Mouse (Mus musculus): ENCODE data around the gene Xrcc5. TPM values are rescaled to one million over a fixed set of nuclear protein-coding genes. Genes with fewer than 3 reads are reported as not detected.

Gene Xrcc5
- polyA plus RNA-seq, 1 experiment from 2014 or later = 39.2 TPM

GRCm38 (mm10) chr1:72406505-72407079, 99.4 kb downstream of the Xrcc5 start:
- Histone ChIP-seq H3K27ac (no peak overlapping the region), H3K4me2 (replicated peaks) (no peak overlapping the region), H3K27me3 (replicated peaks) (no peaks in the 10 kb centered on the region), H3K9me3 (no peaks in the 10 kb centered on the region), H3K4me3 (replicated peaks) (no peak overlapping the region), H3K36me3 (no peaks in the 10 kb centered on the region), H3K9ac (no peak overlapping the region), H3K4me1 (replicated peaks) (no peaks in the 10 kb centered on the region)
- WGBS = 66% methylated on average over 14 of the region's 14 CpGs
- ATAC-seq = no peak

- Histone ChIP-seq H3K9me3 (no peaks in the 10 kb centered on the region), H3K27me3 (replicated peaks) (no peaks in the 10 kb centered on the region), H3K4me1 (replicated peaks) (peaks cover 3% of the 10 kb centered on the region; the same call in 1 of the 2 replicates), H3K27ac (no peak overlapping the region), H3K4me3 (replicated peaks) (no peak overlapping the region), H3K4me2 (replicated peaks) (no peak overlapping the region), H3K9ac (no peak overlapping the region), H3K36me3 (no peaks in the 10 kb centered on the region)
- WGBS = 79% methylated on average over 5 of the region's 5 CpGs
- ATAC-seq = no peak
Measured at GRCm38 (mm10) chr1:72409936-72410335, 102.7 kb downstream of the Xrcc5 start.

- WGBS = 90% methylated on average over 8 of the region's 8 CpGs
- no peak for ATAC-seq
- Histone ChIP-seq H3K27me3 (replicated peaks) (no peaks in the 10 kb centered on the region), H3K9me3 (no peaks in the 10 kb centered on the region), H3K27ac (no peak overlapping the region), H3K9ac (no peak overlapping the region), H3K4me3 (replicated peaks) (no peak overlapping the region), H3K4me2 (replicated peaks) (no peak overlapping the region), H3K36me3 (no peaks in the 10 kb centered on the region), H3K4me1 (replicated peaks) (peaks cover 3% of the 10 kb centered on the region; the same call in 1 of the 2 replicates)
Measured at GRCm38 (mm10) chr1:72411108-72411507, 103.9 kb downstream of the Xrcc5 start.

- no peak overlapping the region for H3K9ac ChIP-seq
- no peak overlapping the region for H3K4me2 ChIP-seq (replicated peaks)
- no peaks in the 10 kb centered on the region for H3K9me3 ChIP-seq
- H3K27ac ChIP-seq = no peak overlapping the region
- ATAC-seq = no peak
- H3K4me3 ChIP-seq (replicated peaks) = no peak overlapping the region
- no peaks in the 10 kb centered on the region for H3K27me3 ChIP-seq (replicated peaks)
- no peaks in the 10 kb centered on the region for H3K36me3 ChIP-seq
- H3K4me1 ChIP-seq (replicated peaks) = peaks cover 3% of the 10 kb centered on the region; the same call in 1 of the 2 replicates
- 81% methylated on average over 8 of the region's 8 CpGs for WGBS
Measured at GRCm38 (mm10) chr1:72413205-72413604, 106.0 kb downstream of the Xrcc5 start.

- Histone ChIP-seq H3K36me3 (no peaks in the 10 kb centered on the region), H3K27ac (no peak overlapping the region), H3K9me3 (no peaks in the 10 kb centered on the region), H3K27me3 (replicated peaks) (no peaks in the 10 kb centered on the region), H3K4me1 (replicated peaks) (peaks cover 3% of the 10 kb centered on the region; the same call in 1 of the 2 replicates), H3K4me3 (replicated peaks) (no peak overlapping the region), H3K4me2 (replicated peaks) (no peak overlapping the region), H3K9ac (no peak overlapping the region)
- 81% methylated on average over 8 of the region's 8 CpGs for WGBS
- no peak for ATAC-seq
Measured at GRCm38 (mm10) chr1:72414133-72414532, 106.9 kb downstream of the Xrcc5 start.

- H3K27ac ChIP-seq = no peak overlapping the region
- peaks cover 3% of the 10 kb centered on the region; the same call in 1 of the 2 replicates for H3K4me1 ChIP-seq (replicated peaks)
- H3K4me2 ChIP-seq (replicated peaks) = no peak overlapping the region
- WGBS = 55% methylated on average over 8 of the region's 8 CpGs
- H3K4me3 ChIP-seq (replicated peaks) = no peak overlapping the region
- H3K36me3 ChIP-seq = no peaks in the 10 kb centered on the region
- H3K27me3 ChIP-seq (replicated peaks) = no peaks in the 10 kb centered on the region
- peak; percentile 76 for ATAC-seq
- no peak overlapping the region for H3K9ac ChIP-seq
- no peaks in the 10 kb centered on the region for H3K9me3 ChIP-seq
Measured at GRCm38 (mm10) chr1:72414561-72415253, 107.5 kb downstream of the Xrcc5 start.

- no peaks in the 10 kb centered on the region for H3K27me3 ChIP-seq (replicated peaks)
- no peak for ATAC-seq
- no peak overlapping the region for H3K4me2 ChIP-seq (replicated peaks)
- H3K36me3 ChIP-seq = no peaks in the 10 kb centered on the region
- H3K9ac ChIP-seq = no peak overlapping the region
- H3K4me1 ChIP-seq (replicated peaks) = peaks cover 3% of the 10 kb centered on the region; the same call in 1 of the 2 replicates
- H3K4me3 ChIP-seq (replicated peaks) = no peak overlapping the region
- H3K27ac ChIP-seq = no peak overlapping the region
- H3K9me3 ChIP-seq = no peaks in the 10 kb centered on the region
- WGBS = 74% methylated on average over 8 of the region's 8 CpGs
Measured at GRCm38 (mm10) chr1:72418744-72419655, 111.8 kb downstream of the Xrcc5 start.

- Histone ChIP-seq H3K4me1 (replicated peaks) (no peaks in the 10 kb centered on the region), H3K4me3 (replicated peaks) (no peak overlapping the region), H3K4me2 (replicated peaks) (no peak overlapping the region), H3K27ac (no peak overlapping the region), H3K36me3 (no peaks in the 10 kb centered on the region), H3K9me3 (no peaks in the 10 kb centered on the region), H3K9ac (no peak overlapping the region), H3K27me3 (replicated peaks) (no peaks in the 10 kb centered on the region)
- ATAC-seq = no peak
- 74% methylated on average over 2 of the region's 2 CpGs for WGBS
Measured at GRCm38 (mm10) chr1:72420220-72420619, 113.0 kb downstream of the Xrcc5 start.

- H3K27ac ChIP-seq = no peak overlapping the region
- H3K27me3 ChIP-seq (replicated peaks) = no peaks in the 10 kb centered on the region
- no peaks in the 10 kb centered on the region for H3K36me3 ChIP-seq
- no peak overlapping the region for H3K4me2 ChIP-seq (replicated peaks)
- WGBS = 89% methylated on average over 4 of the region's 4 CpGs
- H3K4me3 ChIP-seq (replicated peaks) = no peak overlapping the region
- no peak overlapping the region for H3K9ac ChIP-seq
- H3K9me3 ChIP-seq = no peaks in the 10 kb centered on the region
- no peaks in the 10 kb centered on the region for H3K4me1 ChIP-seq (replicated peaks)
- no peak for ATAC-seq
Measured at GRCm38 (mm10) chr1:72422121-72422520, 114.9 kb downstream of the Xrcc5 start.

GRCm38 (mm10) chr1:72426456-72426855, 119.2 kb downstream of the Xrcc5 start:
- no peaks in the 10 kb centered on the region for H3K36me3 ChIP-seq
- no peak overlapping the region for H3K4me3 ChIP-seq (replicated peaks)
- H3K4me2 ChIP-seq (replicated peaks) = no peak overlapping the region
- no peak overlapping the region for H3K27ac ChIP-seq
- H3K4me1 ChIP-seq (replicated peaks) = no peaks in the 10 kb centered on the region
- H3K9me3 ChIP-seq = no peaks in the 10 kb centered on the region
- no peak for ATAC-seq
- H3K27me3 ChIP-seq (replicated peaks) = no peaks in the 10 kb centered on the region
- WGBS = 81% methylated on average over 4 of the region's 4 CpGs
- no peak overlapping the region for H3K9ac ChIP-seq

GRCm38 (mm10) chr1:72428526-72428925, 121.3 kb downstream of the Xrcc5 start:
- no peak overlapping the region for H3K4me2 ChIP-seq (replicated peaks)
- no peaks in the 10 kb centered on the region for H3K4me1 ChIP-seq (replicated peaks)
- no peak for ATAC-seq
- H3K4me3 ChIP-seq (replicated peaks) = no peak overlapping the region
- no peaks in the 10 kb centered on the region for H3K27me3 ChIP-seq (replicated peaks)
- H3K9ac ChIP-seq = no peak overlapping the region
- 86% methylated on average over 8 of the region's 8 CpGs for WGBS
- H3K36me3 ChIP-seq = no peaks in the 10 kb centered on the region
- H3K27ac ChIP-seq = no peak overlapping the region
- no peaks in the 10 kb centered on the region for H3K9me3 ChIP-seq

GRCm38 (mm10) chr1:72429107-72429807, 122.0 kb downstream of the Xrcc5 start:
- no peak overlapping the region for H3K9ac ChIP-seq
- H3K27ac ChIP-seq = no peak overlapping the region
- H3K4me1 ChIP-seq (replicated peaks) = no peaks in the 10 kb centered on the region
- H3K36me3 ChIP-seq = no peaks in the 10 kb centered on the region
- H3K27me3 ChIP-seq (replicated peaks) = no peaks in the 10 kb centered on the region
- H3K9me3 ChIP-seq = no peaks in the 10 kb centered on the region
- WGBS = 87% methylated on average over 7 of the region's 7 CpGs
- H3K4me2 ChIP-seq (replicated peaks) = no peak overlapping the region
- no peak overlapping the region for H3K4me3 ChIP-seq (replicated peaks)
- ATAC-seq = no peak
